18 mouse cellular contexts compared by ENCODE assay signal in the genomic region with DNA sequence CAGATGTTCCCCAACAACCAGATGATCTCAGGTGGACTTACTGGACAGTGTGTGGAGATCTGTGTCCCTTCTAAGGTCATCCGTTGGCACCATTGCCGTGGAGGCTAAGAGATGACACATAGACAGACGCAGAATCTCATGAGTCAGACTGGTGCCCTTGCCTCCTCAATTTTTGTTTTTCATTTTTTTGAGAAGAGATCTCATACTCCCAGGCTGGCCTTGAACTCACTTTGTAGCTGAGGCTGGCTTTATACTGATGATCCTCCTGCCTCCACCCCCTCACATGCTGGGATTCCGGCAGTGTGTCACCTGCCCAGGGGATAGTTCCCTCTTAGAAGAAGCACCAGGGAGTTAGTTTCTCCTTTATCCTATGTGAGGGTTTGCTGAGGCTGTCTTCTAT. TPM values are rescaled to one million over a fixed set of nuclear protein-coding genes. Genes with fewer than 3 reads are reported as not detected.
DNase-seq lines count a peak whose midpoint lies in the region; TF ChIP-seq lines count a peak whose summit lies in the region.
"Had no signal": no experiment of that assay in that cellular context is flagged by ENCODE, and none has a peak within 500 bp of the region (broad histone marks: within the 10 kb centered on the region; RNA-seq: fewer than 3 reads in every experiment).

No protein-coding gene starts in this region.

- no peak for TF ChIP-seq POLR2A in kidney, adult 2 months (IDR thresholded peaks at IDR 0.05; ENCODE audit: low read depth, low read length)

- DNase-seq in kidney, adult 2 months: no peak
- no peak for DNase-seq in kidney, adult 18-20 months
- peak; percentile 53 for DNase-seq in adrenal gland, postnatal 10 days
- peak; percentile 66 to 69 for DNase-seq in adrenal gland, postnatal 36 days
- no peak for DNase-seq in heart, postnatal 10 days
- DNase-seq in kidney, postnatal 4 days: no peak
- DNase-seq: cerebellum, adult 18-20 months; cerebellum, adult 9-10 months; cerebellum, postnatal 14 days; gastrocnemius, postnatal 25 days; heart, adult 11 months; heart, postnatal 36 days; kidney, adult 11 months had no signal

- WGBS in kidney, adult 2 months: 92% methylated on average over 4 of the region's 4 CpGs

- TF ChIP-seq CTCF in kidney, adult 2 months (conservative IDR thresholded peaks at IDR 0.05; ENCODE audit: insufficient read depth, insufficient read length, low read depth, low read length): no peak

- peaks cover 20% of the 10 kb centered on the region; the same call in 1 of the 2 replicates for H3K4me1 ChIP-seq in kidney, adult 2 months (ENCODE audit: control insufficient read depth, insufficient read depth, low read length)
- H3K4me1 ChIP-seq: forebrain, embryonic 10.5 days; forebrain, embryonic 13.5 days; hindbrain, embryonic 10.5 days; hindbrain, embryonic 13.5 days; intestine, embryonic 15.5 days had no signal

- H3K4me3 ChIP-seq in kidney, adult 2 months (ENCODE audit: insufficient read depth, low read depth, low read length): no peak overlapping the region
- H3K4me3 ChIP-seq: forebrain, embryonic 10.5 days; forebrain, embryonic 13.5 days; hindbrain, embryonic 10.5 days; hindbrain, embryonic 13.5 days; intestine, embryonic 15.5 days had no signal

- H3K36me3 ChIP-seq in kidney, adult 2 months (ENCODE audit: control insufficient read depth, insufficient read depth, low read length): no peaks in the 10 kb centered on the region
- H3K36me3 ChIP-seq: forebrain, embryonic 10.5 days; hindbrain, embryonic 10.5 days; hindbrain, embryonic 13.5 days; intestine, embryonic 15.5 days had no signal

- peak overlapping the region; percentile 61 for H3K27ac ChIP-seq in kidney, adult 2 months (ENCODE audit: insufficient read depth, low read depth, low read length)
- H3K27ac ChIP-seq: forebrain, embryonic 10.5 days; forebrain, embryonic 13.5 days; hindbrain, embryonic 10.5 days; hindbrain, embryonic 13.5 days; intestine, embryonic 15.5 days had no signal

- intact Hi-C loops in heart, postnatal 10 days (cut with DNase I): no loop called here

- no peaks in the 10 kb centered on the region for H3K27me3 ChIP-seq in kidney, adult 2 months (replicated peaks; ENCODE audit: control insufficient read depth, insufficient read depth, low read length)
- H3K27me3 ChIP-seq: forebrain, embryonic 13.5 days; hindbrain, embryonic 13.5 days; intestine, embryonic 15.5 days had no signal

RNA-seq across cellular contexts. Expression of gene Actl6a, which starts 35.9 kb away (rescaled TPM):
- polyA plus RNA-seq in kidney, adult 2 months (2012; rRNA removed): 15.4 and 17.8 TPM in 2 replicates
- total RNA-seq in adrenal gland, postnatal 10 days (2021): 10 to 100 TPM; 44.6 to 48.1 TPM
- 10 to 100 TPM; 43.1 to 50.6 TPM for total RNA-seq in adrenal gland, postnatal 36 days (2021)
- total RNA-seq in heart, postnatal 10 days (2021): 10 to 100 TPM; 34.8 to 35.7 TPM

RNA-seq across cellular contexts. Expression of gene Gnb4, which starts 53.8 kb away (rescaled TPM):
- 13.6 and 16.0 TPM in 2 replicates for polyA plus RNA-seq in kidney, adult 2 months (2012; rRNA removed)
- total RNA-seq in adrenal gland, postnatal 10 days (2021): 10 to 100 TPM; 37.2 to 50.5 TPM
- total RNA-seq in adrenal gland, postnatal 36 days (2021): 10 to 100 TPM; 42.2 to 79.8 TPM
- 10 to 100 TPM; 39.9 to 40.4 TPM for total RNA-seq in heart, postnatal 10 days (2021)

Comparison
In these comparisons a context has a peak if more than half of its experiments do, and no peak if none do; other contexts are left out.
1. DNase-seq: peak in adrenal gland, postnatal 10 days (single experiment) and adrenal gland, postnatal 36 days (2 of 2); none in kidney, adult 2 months (single experiment), kidney, adult 18-20 months (single experiment), heart, postnatal 10 days (0 of 2) and kidney, postnatal 4 days (0 of 2).